Mouse (Mus musculus) left cerebral cortex, postnatal 10 days (tissue): ENCODE measurements at regions not wholly inside any gene's neighbourhood (a gene's known extent, or its start where the extent isn't known, plus 50 kb on each side); places are given as distances from the start of the nearest gene placed in this dataset.
A peak's percentile ranks its signal among the peaks of the same experiment; 100 is the strongest.

ENCODE experiments used
- DNase-seq, 2 experiments: peaks; one replicate each; pipeline ENCODE4 v3.0.0; 2021 to 2022; ENCODE audit warnings: low spot score in 2 of 2, mixed read lengths in 1 of 2; ENCODE audit errors: extremely low spot score in 1 of 2
- intact Hi-C: fragments of 180-260 bp; cut with DNase I; formaldehyde crosslinking; loops from one replicate; pipeline ENCODE4 v1.15.1; 2025

GRCm38 (mm10) chr4:82101837-82102236 lies 603.7 kb downstream of the Nfib start:
- intact Hi-C loops = no loop called here
- DNase-seq = no peak

- intact Hi-C loops = no loop called here
- DNase-seq = no peak
These were observed 605.6 kb downstream of the Nfib start for GRCm38 (mm10) chr4:82099970-82100368.

GRCm38 (mm10) chr4:82098986-82099969 lies 606.3 kb downstream of the Nfib start:
- no peak for DNase-seq
- intact Hi-C loops = no loop called here

DNA sequence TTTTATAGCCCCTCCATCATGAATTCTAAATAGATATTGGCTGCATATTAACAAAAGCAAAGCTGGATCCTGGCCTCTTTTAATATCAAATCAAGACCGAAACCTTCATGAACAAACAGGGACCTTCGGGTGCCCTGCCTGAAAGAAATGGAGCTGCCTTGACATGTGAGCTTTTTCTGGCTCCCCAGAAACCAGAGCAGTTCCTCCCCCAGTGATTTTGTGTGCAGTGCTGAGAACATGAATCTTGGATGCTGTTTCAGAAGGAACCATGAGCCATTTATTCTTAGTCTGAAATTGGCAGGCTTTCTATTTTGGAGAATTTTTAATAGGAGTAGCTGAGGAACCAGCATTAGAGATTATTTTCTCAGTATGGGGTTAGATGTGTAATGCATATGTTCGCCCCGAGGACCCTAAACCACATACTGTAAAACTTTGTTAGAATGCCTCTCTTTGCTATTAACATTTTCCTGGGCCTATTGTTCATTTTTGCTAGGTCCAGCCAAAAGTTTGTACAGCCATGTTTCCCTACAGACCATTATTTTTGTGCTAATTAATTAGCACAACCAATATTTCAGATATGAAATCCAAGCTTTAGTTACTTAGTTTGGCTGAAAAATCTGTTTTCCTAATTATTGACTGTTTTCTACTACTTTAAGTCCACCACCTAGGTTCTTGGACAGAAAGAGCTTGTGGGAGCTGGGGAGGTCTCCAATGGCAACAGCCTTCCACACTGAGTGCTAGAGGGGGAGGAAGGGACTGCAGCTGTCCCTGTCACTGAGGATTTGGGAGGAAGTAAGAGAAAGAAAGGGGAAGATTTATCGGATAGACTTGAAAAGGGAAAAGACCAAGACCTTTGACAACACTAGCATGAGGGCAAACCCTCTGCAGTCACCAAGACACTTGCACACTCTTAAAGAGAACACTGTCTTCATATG lies 613.0 kb downstream of the Nfib start:
- peak in 1 of 2 experiments; percentile 23 for DNase-seq
- intact Hi-C loops = no loop called here

GRCm38 (mm10) chr4:82089657-82090056 lies 615.9 kb downstream of the Nfib start:
- DNase-seq = no peak
- intact Hi-C loops = no loop called here

GRCm38 (mm10) chr4:82083519-82083918 lies 622.0 kb downstream of the Nfib start:
- no peak for DNase-seq
- intact Hi-C loops = no loop called here

- DNase-seq = no peak
- intact Hi-C loops = no loop called here
These were observed 625.4 kb upstream of the Mpdz start for GRCm38 (mm10) chr4:82068050-82068449.

- intact Hi-C loops = no loop called here
- no peak for DNase-seq
These were observed 623.2 kb upstream of the Mpdz start for GRCm38 (mm10) chr4:82065641-82066358.

GRCm38 (mm10) chr4:82062726-82063125 lies 620.1 kb upstream of the Mpdz start:
- intact Hi-C loops = no loop called here
- no peak for DNase-seq

- intact Hi-C loops = no loop called here
- no peak for DNase-seq
These were observed 614.1 kb upstream of the Mpdz start for GRCm38 (mm10) chr4:82056671-82057070.

DNA sequence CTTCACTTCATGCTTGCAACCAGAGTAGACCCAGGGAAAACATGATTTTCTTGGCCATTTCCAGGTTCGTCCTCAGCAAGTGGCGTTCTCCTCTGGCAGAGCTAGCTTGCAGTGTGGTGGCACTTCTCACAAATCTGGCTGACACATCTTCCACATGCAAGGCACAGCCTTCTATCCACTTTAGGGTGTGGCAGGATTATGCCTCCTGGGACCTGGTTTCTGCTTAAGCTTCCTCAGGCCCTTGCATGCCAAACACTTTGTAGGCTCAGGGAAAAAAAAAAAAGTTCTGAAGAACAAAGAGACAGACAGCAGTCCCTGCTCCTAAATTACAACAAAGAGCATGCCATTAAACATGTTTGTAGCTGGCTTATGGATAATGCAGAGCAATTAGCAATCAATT lies 605.6 kb upstream of the Mpdz start:
- intact Hi-C loops = no loop called here
- DNase-seq = no peak

GRCm38 (mm10) chr4:82037473-82037872 lies 594.9 kb upstream of the Mpdz start:
- intact Hi-C loops = no loop called here
- no peak for DNase-seq

DNA sequence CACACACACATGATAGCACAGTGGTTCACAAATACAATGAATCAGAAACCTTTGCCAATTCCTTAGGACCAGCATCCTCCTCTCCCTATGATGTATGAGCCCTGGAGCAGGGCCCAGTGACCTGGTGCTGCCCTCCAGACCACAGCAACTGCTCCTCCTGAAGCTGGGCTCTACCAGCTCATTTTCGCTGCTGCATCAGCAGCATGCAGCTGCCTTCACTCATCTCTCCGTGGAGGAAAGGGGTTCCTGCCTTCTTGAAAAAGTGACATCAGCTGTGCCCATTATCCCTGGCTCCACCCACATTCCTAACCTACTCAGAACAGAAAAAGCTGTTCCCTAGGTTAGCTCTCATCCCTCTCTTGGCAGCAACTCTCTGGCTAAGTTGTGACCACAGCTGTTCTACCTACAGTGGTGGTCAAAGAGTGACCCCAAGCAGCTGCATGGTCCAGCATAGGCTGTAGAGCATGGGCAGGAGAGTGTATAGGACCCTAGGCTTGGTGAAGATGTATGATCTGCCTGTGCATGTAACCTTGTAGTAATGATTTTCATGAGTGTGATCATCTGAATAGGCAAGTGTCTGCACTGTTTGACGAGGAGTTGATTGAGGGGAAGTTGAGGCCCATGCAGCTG lies 592.6 kb upstream of the Mpdz start:
- intact Hi-C loops = no loop called here

GRCm38 (mm10) chr4:82029237-82029636 lies 586.6 kb upstream of the Mpdz start:
- intact Hi-C loops = no loop called here
- DNase-seq = no peak

More for the DNA sequence above, 592.6 kb upstream of the Mpdz start:
- no peak for DNase-seq

DNA sequence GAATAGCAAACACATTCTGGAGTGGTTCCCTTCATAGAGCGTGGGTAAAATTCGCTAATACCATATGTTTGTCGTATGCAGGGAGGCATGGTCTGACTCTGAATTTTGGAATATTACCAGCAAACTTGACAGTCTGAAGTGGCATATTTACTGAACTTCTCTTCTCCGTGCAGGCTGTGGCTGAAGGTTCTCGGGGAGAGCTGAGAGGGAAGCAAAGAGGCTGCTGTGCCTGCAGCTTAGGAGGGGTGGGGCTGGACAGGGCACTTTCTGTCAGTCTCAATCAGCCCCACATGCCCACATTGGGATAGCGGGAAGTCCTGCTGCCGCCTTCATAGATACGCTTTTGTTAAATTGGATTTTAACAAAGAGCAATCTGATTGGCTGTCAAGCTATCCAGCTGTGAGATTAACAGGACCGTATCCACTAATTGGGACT lies 584.8 kb upstream of the Mpdz start:
- intact Hi-C loops = no loop called here
- no peak for DNase-seq

DNA sequence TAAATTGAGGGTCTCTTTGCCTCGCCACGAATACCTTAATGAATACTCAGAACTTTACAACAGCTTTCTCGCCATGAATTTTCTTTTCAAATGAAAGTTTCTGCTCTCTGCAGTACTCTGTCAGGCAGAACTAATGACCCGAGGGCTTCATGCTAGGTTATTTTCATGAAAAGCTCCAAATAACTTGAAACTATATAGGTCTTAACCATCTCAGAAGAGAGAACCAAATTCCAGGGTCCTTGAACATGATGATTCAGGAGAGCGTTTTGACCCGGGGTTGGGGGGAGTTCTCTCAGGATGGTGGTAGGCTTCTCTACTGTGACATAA lies 558.8 kb upstream of the Mpdz start:
- intact Hi-C loops = no loop called here
- no peak for DNase-seq

DNA sequence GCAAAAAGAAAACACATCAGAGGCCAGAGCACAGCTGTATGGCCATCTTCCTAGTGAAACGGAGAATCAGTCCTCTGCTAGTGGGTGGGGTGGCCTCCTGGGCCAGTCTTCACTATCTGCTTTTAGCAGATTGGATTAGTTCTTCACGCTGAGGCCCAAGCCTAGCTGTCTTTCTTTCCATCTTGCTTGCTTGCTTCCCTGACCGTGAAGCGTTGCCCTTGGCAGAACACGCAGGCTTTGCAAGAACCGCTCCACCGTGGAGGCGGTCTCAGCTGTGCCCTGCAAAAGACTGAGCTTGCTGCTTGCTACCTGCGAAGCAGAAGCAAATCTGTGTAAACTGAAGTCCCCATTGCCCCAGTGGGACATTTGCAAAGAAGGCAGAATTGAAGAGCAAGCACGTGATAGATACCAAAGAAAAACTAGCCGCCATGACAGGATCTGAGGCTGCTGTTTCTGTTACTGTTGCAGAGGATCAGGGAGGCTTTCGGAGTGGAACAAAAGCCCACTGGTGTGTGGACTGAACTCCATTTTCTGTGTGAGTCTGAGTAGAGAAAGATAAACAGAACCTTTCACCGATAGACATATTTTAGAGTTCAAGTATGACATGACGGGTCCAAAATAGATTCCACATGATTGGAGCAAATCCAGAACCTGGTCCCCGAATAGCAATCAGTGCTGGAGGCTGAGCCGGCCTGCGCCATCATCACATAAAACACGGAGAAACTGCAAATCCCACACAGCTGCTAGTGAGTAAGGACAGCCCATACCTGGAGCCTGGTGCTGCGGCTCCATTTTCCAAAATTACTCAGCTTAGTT lies 558.2 kb upstream of the Mpdz start:
- intact Hi-C loops = no loop called here

More for the DNA sequence above, 558.2 kb upstream of the Mpdz start:
- peak in 1 of 2 experiments; percentile 20 for DNase-seq
